Mouse (Mus musculus) monocyte, adult 59 days (primary cell): ENCODE data around the gene Tti1. TPM values are rescaled to one million over a fixed set of nuclear protein-coding genes. Genes with fewer than 3 reads are reported as not detected.

ENCODE experiments used
- total RNA-seq, 2 experiments: library from RNA; stranded (reverse); gene quantifications; one replicate each; pipeline ENCODE4 v1.2.4; 2023

Tti1 gene
- total RNA-seq, result 10 to 100 TPM; 18.9 to 24.8 TPM

DNA sequence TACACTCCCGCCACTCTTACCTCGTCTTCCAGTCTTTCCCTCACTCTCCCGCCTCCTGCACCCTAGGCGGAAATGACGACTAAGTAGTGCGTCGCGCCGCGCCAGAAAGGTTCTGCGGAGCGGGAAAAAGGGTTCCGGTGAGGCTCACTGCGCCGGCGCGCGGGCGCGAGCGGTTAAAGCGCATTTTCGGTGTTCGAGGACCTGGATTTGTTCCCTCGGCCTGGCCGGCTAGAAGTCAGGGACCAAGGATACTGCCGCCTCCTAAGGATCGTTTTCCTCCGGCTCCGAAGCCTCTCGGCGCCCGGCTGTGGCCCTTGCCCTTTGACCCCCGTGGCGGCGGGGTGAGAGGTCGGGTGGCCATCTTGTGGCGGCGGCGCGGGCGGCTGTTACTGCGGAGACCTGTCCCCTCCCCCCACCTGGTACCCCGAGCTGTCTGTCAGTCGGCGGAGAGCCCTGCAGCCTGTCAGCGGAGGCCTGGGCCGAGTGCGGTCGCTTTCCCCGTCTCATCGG lies at the start of gene Tti1, which contains the start of gene Rprd1b:
Gene Tti1 (minus strand): TSS at position 80 of the 510 bp plus-strand sequence.
Gene Rprd1b (plus strand): TSS at position 144 of the 510 bp plus-strand sequence.

Other genes starting within 250 kb of the Tti1 start
- gene Vstm2l, start 113.8 kb downstream of the Tti1 start, total RNA-seq, result not detected
- 10 to 100 TPM; 18.6 to 22.0 TPM for gene Rprd1b, start 64 bp upstream of the Tti1 start, total RNA-seq
- 100 to 1,000 TPM; 196 to 225 TPM for gene Tgm2, start 118.0 kb upstream of the Tti1 start, total RNA-seq
- not detected for gene D630003M21Rik, start 200.8 kb upstream of the Tti1 start, total RNA-seq
- gene Bpi, start 229.7 kb upstream of the Tti1 start, total RNA-seq, result not detected